Mouse (Mus musculus) megakaryocyte-erythroid progenitor cell, adult 5-6 weeks (primary cell): Measurements from ENCODE around the gene Kpna7. TPM values are rescaled to one million over a fixed set of nuclear protein-coding genes. Genes with fewer than 3 reads are reported as not detected.

ENCODE experiments used
- ATAC-seq: replicated peaks from 2 replicates; pipeline ENCODE4 v1.8.0; 2016; ENCODE audit warnings: mild to moderate bottlenecking, inconsistent platforms; ENCODE audit not compliant: severe bottlenecking, poor library complexity, low FRiP score, low TSS enrichment
- total RNA-seq, 2 experiments: library from RNA; stranded (forward) in 1 of 2; stranded (reverse) in 1 of 2; fragments of 200-1000, 215-1000 nt in 1 of 2; fragments of >200 nt in 1 of 2; fragmentation: Nextera tagmentation in 1 of 2; gene quantifications; 2 replicates each; pipeline ENCODE4 v1.2.3; 2014 to 2017

The Kpna7 gene
- total RNA-seq, 2 experiments from 2014 or later = not detected

DNA sequence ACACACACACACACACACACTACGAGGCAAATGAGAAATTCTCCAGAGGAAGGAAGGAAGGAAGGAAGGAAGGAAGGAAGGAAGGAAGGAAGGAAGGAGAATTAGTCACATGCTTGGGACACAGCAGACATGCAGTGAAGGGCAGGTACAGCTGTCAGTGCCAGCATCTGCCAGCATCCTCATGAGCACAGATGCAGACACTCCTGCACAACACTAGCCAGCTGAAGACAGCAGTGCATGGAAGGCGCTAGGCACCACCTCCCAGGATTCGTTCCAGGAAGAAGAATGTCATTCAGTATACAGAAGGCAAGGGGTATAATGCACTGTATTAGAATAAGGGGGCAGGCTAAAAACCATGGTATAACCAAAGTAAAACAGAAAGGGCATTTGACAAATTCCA, 142.9 kb downstream of the Kpna7 start:
- ATAC-seq = no peak

DNA sequence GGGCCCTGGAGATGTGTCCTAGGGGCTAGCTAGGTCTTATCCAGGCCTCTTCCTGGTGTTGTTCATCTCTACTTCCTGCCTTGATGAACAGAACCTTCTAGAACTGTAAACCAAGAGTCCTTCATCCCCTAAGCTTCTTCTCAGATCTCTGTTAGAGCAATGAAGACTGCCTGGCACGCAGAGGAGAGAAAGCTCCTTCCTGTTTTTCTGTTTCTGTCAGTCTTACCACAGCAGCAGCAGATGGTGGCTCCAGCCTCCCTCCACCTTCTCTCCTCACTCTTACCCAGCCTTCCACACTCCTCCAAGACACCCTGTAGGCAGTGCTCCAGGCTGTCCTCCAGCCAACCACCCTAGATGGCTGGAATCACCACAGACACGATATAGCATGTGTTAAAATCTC, 146.5 kb downstream of the Kpna7 start:
- no peak for ATAC-seq

Other genes with a start within 250 kb of the Kpna7 start
- 1.9 and 4.1 TPM in 2 replicates for gene Smurf1, start 118.2 kb downstream of the Kpna7 start, total RNA-seq (2014; fragmentation: Nextera tagmentation)
- 1.0 and 5.1 TPM in 2 replicates for gene Smurf1, start 118.2 kb downstream of the Kpna7 start, total RNA-seq (2017)
- not detected in 2 replicates for gene Gm4871, start 51.3 kb downstream of the Kpna7 start, total RNA-seq (2014; fragmentation: Nextera tagmentation)
- not detected in 2 replicates for gene Gm4871, start 51.3 kb downstream of the Kpna7 start, total RNA-seq (2017)
- gene 1700018F24Rik, start 41.0 kb downstream of the Kpna7 start, total RNA-seq (2014; fragmentation: Nextera tagmentation) = not detected in 2 replicates
- not detected in 2 replicates for gene 1700018F24Rik, start 41.0 kb downstream of the Kpna7 start, total RNA-seq (2017)
- gene Arpc1a, start 200 bp downstream of the Kpna7 start, total RNA-seq (2014; fragmentation: Nextera tagmentation) = 102 and 117 TPM in 2 replicates
- gene Arpc1a, start 200 bp downstream of the Kpna7 start, total RNA-seq (2017) = 90.0 and 94.7 TPM in 2 replicates
- 54.0 and 68.8 TPM in 2 replicates for gene Arpc1b, start 30.2 kb upstream of the Kpna7 start, total RNA-seq (2014; fragmentation: Nextera tagmentation)
- gene Arpc1b, start 30.2 kb upstream of the Kpna7 start, total RNA-seq (2017) = 23.7 and 35.9 TPM in 2 replicates
- gene Pdap1, start 56.2 kb upstream of the Kpna7 start, total RNA-seq (2014; fragmentation: Nextera tagmentation) = 90.0 and 173 TPM in 2 replicates
- 333 and 358 TPM in 2 replicates for gene Pdap1, start 56.2 kb upstream of the Kpna7 start, total RNA-seq (2017)
- 141 and 226 TPM in 2 replicates for gene Bud31, start 56.3 kb upstream of the Kpna7 start, total RNA-seq (2014; fragmentation: Nextera tagmentation)
- 255 and 296 TPM in 2 replicates for gene Bud31, start 56.3 kb upstream of the Kpna7 start, total RNA-seq (2017)
- gene Ptcd1, start 83.1 kb upstream of the Kpna7 start, total RNA-seq (2014; fragmentation: Nextera tagmentation) = 10.2 and 15.4 TPM in 2 replicates
- gene Ptcd1, start 83.1 kb upstream of the Kpna7 start, total RNA-seq (2017) = 17.9 and 18.6 TPM in 2 replicates
- 49.8 and 59.1 TPM in 2 replicates for gene Cpsf4, start 83.2 kb upstream of the Kpna7 start, total RNA-seq (2014; fragmentation: Nextera tagmentation)
- gene Cpsf4, start 83.2 kb upstream of the Kpna7 start, total RNA-seq (2017) = 42.1 and 63.4 TPM in 2 replicates
- 428 and 470 TPM in 2 replicates for gene Atp5j2, start 108.0 kb upstream of the Kpna7 start, total RNA-seq (2014; fragmentation: Nextera tagmentation)
- gene Atp5j2, start 108.0 kb upstream of the Kpna7 start, total RNA-seq (2017) = 74.1 and 117 TPM in 2 replicates
- 5.8 and 7.8 TPM in 2 replicates for gene Zkscan14, start 117.8 kb upstream of the Kpna7 start, total RNA-seq (2014; fragmentation: Nextera tagmentation)
- 19.9 and 26.5 TPM in 2 replicates for gene Zkscan14, start 117.8 kb upstream of the Kpna7 start, total RNA-seq (2017)
- gene Zkscan5, start 120.5 kb upstream of the Kpna7 start, total RNA-seq (2014; fragmentation: Nextera tagmentation) = 5.7 and 9.5 TPM in 2 replicates
- gene Zkscan5, start 120.5 kb upstream of the Kpna7 start, total RNA-seq (2017) = 8.6 and 12.2 TPM in 2 replicates
- 30.8 and 32.8 TPM in 2 replicates for gene Zfp655, start 147.7 kb upstream of the Kpna7 start, total RNA-seq (2014; fragmentation: Nextera tagmentation)
- gene Zfp655, start 147.7 kb upstream of the Kpna7 start, total RNA-seq (2017) = 37.4 and 43.8 TPM in 2 replicates
- gene Zscan25, start 196.5 kb upstream of the Kpna7 start, total RNA-seq (2014; fragmentation: Nextera tagmentation) = 9.8 and 13.3 TPM in 2 replicates
- gene Zscan25, start 196.5 kb upstream of the Kpna7 start, total RNA-seq (2017) = 6.6 and 14.9 TPM in 2 replicates